Mouse (Mus musculus) left cerebral cortex, postnatal 36 days (tissue): ENCODE data around the gene Abat. TPM values are rescaled to one million over a fixed set of nuclear protein-coding genes. Genes with fewer than 3 reads are reported as not detected.

Source experiments
- DNase-seq, 2 experiments: peaks; one replicate each; pipeline ENCODE4 v3.0.0; 2021 to 2022; ENCODE audit warnings: low spot score in 2 of 2, mixed read lengths in 1 of 2
- intact Hi-C: fragments of 180-260 bp; cut with DNase I; formaldehyde crosslinking; loops from one replicate; pipeline ENCODE4 v1.15.1; 2025
- total RNA-seq, 2 experiments: library from RNA; stranded (reverse); gene quantifications; 2 replicates each; pipeline ENCODE4 v1.2.3; 2021

The Abat gene
- total RNA-seq, result 100 to 1,000 TPM; 155 to 158 TPM

DNA sequence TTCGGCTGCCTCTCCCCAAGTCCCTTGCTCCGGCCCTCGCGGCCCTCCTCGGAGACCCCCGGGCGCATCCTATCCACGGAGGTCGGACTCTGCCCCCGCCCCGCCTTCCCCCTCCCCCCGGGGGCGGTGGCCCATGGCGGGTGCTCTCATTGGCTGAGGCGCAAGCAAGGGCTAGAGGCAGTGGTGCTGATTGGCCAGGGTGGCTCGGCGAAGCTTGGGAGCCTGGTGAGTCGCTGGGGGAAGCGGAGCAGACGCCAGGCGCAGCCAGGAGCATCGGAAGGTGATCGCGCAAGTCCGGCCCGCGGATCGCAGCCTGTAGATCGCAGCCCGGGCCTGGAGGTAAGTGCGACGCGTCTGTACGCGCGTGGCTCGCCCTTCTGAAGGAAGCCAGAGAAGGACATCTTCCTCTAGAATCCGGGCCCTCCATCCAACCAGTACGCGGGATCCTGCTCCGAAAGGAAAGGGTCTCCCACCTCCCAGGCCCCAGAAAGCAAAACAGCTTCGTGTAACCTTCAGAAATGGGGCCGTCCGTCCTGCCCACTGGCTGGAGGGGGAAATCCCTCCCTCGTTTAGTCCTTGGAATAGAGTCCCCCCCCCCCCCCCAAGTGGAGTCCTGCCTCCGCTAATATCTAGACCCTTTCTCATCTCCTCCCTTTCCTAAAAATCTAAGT lies at the start of gene Abat:
TSS of gene Abat (plus strand) at position 194 of the 671 bp plus-strand sequence.
- DNase-seq, result peak; percentile 92 to 93
- intact Hi-C loops, result loop anchor here (5.0 kb wide), 1 partner anchor 124 kb away; the partner anchor contains the start of genes Pmm2 and Tmem186

DNA sequence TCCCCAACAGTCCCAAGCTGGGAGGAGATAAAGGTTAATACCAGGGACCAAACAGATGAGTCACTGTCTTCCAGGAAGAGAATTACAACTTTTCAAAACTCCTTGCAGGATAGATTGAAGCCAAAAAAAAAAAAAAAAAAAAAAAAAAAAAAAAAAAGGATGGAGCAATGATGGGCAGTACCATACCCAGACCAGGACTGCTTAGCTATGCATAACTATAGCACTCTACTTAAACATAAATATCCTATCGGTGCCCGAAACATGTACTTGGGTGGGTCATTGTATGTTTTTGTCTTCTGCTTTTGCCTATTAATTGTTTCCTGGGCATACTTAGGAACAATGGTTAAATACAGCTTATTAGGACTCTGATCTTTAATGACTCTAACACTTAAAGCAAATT lies 43.1 kb upstream of the Abat start:
- DNase-seq, result no peak
- intact Hi-C loops, result loop anchor here (5.0 kb wide), 1 partner anchor 58 kb away; no protein-coding TSS in a partner anchor

DNA sequence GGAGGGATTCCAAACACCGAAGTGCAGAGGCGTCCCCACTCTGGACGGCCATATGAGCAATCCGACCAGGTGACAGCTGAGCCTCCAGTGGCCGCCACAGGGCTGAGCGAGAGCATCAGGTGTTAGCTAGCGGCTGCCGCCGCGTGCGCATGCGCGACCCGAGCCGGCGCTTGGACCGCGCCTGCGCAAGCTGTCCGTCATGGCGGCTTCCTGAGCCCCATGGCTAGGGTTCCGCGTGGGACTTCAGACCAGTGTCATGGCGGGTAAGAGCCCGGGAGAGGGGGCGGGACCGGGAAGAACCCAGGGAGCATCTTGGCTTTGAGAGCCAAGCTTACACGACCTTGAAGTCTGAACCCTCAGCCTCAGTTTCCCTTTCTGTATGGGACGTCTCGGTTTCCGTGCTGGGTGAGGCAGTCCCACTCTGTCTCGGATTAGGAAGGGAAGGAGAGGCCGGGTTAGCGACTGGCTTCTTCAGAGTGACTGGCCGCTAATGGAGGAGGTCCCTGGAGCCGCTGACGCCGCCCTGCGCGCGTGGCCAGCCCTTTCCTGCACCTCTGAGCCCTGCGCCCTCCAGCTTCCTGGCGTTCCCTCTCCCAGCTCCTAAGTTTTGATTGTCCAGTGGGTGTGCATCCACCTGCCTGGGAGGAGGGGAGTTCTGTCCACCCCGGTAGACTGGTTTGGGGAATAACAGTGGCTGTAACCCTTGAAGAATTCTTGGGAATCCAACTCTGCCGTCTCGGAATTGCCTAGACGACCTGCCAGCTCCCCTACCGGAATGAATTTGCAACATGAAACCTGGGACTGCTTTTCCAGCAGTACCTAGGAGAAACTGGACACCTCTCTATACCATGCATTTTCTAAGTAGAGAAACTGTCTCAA lies 42.4 kb upstream of the Abat start, which contains the start of gene Mettl22:
TSS of gene Mettl22 (plus strand) at position 186 of the 879 bp plus-strand sequence.
- intact Hi-C loops, result loop anchor here (5.0 kb wide), 1 partner anchor 59 kb away; no protein-coding TSS in a partner anchor

DNA sequence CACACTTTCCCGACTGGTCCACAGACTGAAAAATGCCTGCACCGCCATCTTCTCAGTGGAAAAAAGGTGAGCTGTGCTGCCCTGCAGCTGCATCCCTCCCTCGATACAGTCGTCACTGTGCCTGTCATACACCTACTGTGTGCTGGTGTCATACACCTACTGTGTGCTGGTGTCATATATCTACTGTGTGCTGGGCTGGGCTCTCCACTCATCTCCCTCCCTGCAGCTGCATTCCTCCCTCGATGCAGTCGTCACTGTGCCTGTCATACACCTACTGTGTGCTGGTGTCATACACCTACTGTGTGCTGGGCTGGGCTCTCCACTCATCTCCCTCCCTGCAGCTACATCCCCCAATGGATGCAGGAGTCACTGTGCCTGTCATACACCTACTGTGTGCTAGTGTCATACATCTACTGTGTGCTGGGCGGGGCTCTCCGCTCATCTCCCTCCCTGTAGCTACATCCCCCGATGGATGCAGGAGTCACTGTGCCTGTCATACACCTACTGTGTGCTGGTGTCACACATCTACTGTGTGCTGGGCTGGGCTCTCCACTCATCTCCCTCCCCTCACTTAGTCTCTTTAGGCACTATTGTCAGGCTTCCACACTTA lies 25.7 kb upstream of the Abat start:
- no peak for DNase-seq
- intact Hi-C loops, result no loop called here

More for the DNA sequence above, 42.4 kb upstream of the Abat start, which contains the start of gene Mettl22:
- DNase-seq, result peak; percentile 89 to 93

DNA sequence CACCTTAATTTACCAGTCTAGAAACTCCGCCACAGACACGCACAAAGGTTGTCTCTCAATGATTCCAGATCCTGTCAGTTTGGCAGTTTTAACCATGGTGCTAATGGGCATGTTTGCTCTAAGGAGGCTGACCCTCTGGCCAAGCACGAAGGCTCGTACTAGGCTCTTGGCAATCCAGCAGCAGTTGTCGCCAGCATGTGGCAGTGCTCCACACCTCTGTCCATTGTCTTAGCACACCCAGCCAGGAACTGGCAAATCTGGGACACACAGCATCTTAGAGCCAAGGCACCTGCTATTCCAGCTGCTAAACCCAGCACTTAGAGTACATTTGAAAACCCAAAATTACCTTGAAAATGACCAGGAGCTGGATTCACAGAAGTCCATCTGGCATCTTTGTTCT lies 23.9 kb upstream of the Abat start:
- DNase-seq, result no peak
- intact Hi-C loops, result no loop called here

DNA sequence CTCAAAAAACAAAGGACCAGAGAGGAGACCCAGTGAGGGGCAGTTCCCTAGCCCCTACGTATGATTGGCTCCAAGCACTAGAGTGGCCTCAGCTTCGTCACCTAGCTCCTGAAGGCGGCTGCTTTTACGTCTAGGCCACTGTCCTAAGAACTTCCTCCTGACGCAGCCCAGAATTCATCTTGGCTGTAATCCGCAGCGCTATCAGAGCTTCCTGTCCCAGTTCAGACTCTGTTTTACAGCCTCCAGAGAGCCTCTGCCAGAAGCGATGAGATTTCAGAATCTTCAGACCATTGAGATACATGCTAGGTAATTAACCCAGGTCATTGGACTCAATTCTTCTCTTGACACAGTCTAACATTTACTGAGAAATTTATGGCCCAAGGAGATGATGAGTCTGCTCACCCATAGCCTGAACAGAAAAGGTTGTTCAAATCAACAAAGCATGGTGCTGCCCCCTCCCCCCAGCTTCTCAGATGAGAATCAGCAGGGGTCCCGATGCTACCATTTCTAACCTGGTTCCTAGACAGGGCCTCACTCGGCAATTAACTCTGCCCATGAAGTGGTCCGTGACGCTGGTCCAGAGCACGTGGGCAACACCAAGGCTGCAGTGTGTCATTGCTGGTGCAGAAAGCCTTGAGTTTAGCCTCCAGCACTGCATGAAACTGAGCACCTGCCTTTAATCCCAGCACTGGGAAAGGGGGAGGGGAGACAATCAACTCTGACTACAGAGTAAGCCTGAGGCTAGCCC lies 21.3 kb upstream of the Abat start:
- DNase-seq, result no peak
- intact Hi-C loops, result loop anchor here (2.0 kb wide), 1 partner anchor 79 kb away; no protein-coding TSS in a partner anchor

DNA sequence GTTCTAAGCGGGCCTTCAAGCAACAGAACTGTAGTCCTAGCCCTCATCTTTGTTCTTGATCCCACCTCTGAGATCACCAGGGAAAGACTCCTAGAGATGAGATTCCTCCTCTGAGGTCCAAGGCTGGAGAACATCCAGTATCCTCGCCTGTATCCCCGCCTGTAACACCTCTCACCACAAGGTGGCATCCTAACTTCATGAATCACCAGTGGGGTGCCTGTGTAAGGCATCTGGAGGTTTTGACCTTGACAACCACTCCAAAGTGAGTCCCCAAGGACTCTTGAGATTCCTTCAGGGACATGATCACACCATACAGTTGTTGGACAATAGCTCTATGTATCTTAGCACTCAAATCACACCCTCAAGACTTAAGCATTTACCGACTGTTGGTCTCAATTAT lies 19.0 kb upstream of the Abat start:
- intact Hi-C loops, result loop anchor here (2.0 kb wide), 1 partner anchor 181 kb away; no protein-coding TSS in a partner anchor
- DNase-seq, result peak in 1 of 2 experiments; percentile 46

DNA sequence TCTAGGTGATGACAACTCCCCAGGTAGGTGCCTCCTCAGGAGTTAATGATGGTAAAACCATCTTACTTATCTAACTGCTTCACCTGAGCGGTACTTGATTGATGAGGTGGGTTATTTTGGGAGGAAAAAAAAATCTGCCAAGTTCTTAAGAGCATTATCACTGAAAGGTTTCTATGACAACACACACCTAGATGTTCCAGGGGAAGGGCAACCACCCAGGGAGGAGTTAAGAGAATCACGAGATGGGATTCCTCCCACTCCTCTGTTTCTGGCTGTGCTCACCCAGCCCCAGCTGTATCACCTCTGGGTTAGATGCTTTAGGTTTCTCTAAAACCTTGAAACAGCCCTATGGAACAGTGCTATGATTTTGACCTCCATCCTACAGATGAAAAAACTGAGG lies 16.3 kb upstream of the Abat start:
- no peak for DNase-seq
- intact Hi-C loops, result loop anchor here (5.0 kb wide), 1 partner anchor 130 kb away; no protein-coding TSS in a partner anchor

DNA sequence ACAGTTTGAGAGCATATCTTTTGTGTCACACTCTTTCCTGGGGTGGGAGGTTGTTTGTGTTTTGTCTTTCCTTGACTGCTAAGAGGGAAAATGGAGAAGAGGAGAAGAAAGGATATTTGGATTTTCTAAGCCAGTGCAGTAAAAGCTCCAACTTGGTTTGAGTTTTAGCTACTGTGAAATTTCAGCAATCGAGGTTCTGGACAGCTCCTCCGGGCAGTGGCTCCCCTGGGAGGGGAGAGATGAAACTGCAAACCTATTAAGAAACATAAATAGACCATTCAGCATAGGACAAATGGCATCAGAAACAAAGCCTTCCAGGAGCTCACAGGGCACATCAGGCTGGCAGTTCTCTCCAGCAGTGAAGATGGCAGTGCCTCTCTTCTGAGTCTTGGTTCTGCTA lies 9.0 kb upstream of the Abat start:
- intact Hi-C loops, result no loop called here
- no peak for DNase-seq

DNA sequence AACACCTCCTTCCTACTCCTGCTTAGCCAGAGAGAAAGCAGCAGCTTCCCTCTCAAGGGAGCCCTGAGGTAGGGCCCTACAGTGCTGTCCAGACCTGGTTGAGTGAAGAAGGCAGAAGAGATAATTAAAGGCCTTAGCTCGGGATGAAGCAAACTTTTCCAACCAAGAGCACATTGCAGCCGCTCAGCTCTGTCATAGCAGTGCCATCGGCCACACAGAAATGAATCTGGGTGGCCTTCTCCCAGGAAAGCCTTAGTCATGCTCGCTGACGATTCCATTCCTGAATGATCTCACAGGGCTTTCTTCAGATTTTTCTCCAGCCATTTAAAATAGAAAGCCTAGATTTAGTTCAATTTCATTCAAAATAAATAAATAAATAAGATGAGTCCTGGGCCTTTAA lies 3.3 kb upstream of the Abat start:
- DNase-seq, result no peak
- intact Hi-C loops, result loop anchor here (5.0 kb wide), 1 partner anchor 127 kb away; the partner anchor contains the start of genes Pmm2 and Tmem186

DNA sequence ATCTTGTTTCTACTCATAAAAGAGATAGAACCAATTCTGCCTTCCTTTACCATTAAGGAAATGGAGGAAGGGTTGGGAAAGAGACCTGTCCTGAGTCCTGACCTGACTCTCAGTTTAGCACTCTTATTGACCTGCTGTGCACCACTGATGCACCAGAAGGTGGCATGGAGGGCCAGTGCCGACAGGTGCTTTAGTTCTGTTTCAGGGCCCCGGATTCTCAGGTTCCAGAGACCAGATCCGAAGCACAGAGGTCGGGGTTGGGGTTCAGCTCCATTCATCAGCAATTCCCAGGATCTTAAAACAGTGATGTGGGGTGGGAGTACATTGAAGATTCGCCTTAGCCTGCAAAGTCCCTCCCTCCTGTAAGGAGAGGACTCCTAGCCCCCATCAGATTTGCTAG lies 399 bp upstream of the Abat start:
- intact Hi-C loops, result loop anchor here (5.0 kb wide), 1 partner anchor 124 kb away; the partner anchor contains the start of genes Pmm2 and Tmem186

DNA sequence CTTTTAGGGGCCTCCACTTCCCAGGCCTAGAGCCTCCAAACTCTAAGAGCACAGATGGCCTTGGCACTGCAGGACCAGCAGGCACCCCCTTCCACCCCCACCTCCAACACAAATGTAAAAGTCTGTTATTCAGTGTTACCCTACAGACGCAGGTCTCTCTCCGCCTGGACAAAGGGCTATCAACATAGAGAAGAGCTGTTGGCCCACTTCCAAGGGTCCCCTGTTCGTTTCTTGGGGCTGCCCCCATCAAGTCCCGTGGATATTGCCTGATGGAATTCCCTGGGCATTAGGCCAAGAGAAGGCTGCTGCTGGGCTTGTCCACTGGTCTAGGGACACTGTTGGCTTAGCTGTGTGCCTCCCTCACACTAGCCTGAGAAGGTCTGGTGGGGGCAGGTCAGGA lies 951 bp downstream of the Abat start:
- intact Hi-C loops, result loop anchor here (5.0 kb wide), 1 partner anchor 123 kb away; the partner anchor contains the start of genes Pmm2 and Tmem186

More for the DNA sequence above, 399 bp upstream of the Abat start:
- DNase-seq, result no peak

DNA sequence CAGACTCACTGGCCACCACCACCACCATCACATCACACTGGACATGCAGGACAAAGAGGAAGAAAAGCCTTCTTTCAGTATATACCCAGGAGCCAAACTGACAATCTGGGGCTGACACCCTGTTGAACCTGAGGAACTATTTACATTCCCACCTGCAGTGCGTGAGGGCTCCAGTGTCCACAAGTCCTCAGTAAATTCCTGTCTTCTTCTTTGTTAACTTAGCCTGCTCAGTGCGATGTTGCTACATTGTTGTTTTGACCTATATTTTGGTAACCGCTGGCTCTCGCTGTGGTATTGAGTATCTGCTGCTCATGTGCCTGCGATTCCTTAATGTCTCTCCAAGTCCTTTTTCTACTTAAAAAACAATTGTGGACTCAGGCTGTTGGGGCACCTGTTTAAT lies 7.3 kb downstream of the Abat start:
- no peak for DNase-seq
- intact Hi-C loops, result no loop called here

More for the DNA sequence above, 951 bp downstream of the Abat start:
- DNase-seq, result no peak

DNA sequence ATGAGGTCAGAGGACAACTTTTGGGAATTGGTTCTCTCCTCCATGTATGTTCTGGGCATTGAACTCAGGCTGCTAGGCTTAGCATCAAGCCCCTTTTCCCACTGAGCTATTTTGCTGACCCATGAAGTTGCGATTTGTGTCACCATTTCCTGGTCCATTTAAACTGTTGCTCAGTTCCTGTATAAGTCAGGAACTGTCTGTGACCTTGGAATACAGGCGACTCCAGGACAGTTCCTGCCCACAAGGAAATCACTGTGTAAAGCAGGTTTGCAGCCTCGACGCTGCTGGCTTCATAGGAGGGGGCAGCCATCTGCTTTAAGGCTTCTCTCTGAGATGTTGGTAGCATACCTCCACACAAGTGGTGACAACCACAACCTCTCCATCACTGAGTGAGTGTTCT lies 8.1 kb downstream of the Abat start:
- intact Hi-C loops, result no loop called here
- DNase-seq, result no peak

DNA sequence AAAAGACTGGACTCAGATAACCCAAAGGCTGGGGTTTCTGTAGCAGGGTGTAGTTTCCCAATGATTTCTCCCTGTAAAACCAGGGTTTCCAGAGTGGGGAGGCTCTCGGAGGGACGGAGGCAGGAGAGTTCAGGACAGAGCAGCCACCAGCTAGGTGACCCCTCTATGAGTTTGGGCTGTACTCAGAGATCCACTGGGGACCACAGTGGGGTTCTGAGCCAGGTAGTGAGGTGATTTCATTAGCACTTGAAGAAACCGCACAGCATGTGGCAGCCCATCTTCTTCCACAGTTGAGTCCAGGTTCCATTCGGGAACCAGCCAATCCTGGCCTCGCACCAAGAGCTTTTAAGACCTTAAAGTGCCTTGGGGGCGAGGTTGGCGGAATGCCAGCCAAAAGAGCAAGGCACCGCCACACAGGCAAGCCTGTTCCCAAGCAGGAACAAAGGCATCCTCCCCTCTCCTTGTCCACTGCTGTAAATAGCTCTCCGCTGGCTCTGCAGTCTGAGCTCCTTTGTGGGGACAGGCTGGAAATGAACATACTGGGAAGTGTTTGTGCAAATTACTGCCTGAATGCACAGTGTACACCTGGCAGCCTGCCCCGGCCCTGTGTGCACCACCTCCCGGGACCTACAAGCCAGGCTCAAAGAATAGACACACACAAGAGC lies 10.4 kb downstream of the Abat start:
- intact Hi-C loops, result no loop called here
- peak; percentile 33 to 36 for DNase-seq

DNA sequence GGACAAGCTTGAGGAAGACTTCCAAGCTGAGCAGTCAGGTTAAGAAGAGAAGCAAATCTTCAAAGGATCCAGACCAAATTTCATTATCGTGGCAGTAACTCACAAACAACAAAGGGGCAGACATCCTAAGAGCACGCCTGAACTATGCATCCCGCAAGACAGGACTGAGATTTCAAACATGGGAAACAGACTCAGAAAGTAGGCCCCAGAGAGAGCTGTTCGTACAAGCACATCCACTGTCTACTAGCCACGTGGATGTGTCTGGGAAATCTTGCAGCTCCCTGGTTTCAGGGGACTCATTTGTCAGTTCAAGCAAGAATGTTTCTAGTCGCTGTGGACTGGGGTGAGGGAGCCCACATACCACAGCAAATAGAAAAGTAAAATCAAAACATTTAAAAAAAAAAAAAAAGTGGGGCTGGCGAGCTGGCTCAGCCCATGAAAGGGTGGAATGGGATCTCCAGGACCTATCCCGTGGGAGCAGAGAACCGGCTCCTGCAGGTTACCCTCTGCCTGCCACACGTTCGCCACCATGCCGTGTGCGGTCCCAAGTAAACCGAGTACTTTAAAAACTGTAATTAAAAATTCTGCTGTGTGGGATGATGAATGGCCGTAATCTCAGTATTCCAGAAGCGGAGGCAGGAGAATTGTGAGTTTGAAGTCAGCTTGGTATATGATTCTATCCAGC lies 11.1 kb downstream of the Abat start:
- intact Hi-C loops, result no loop called here
- no peak for DNase-seq

DNA sequence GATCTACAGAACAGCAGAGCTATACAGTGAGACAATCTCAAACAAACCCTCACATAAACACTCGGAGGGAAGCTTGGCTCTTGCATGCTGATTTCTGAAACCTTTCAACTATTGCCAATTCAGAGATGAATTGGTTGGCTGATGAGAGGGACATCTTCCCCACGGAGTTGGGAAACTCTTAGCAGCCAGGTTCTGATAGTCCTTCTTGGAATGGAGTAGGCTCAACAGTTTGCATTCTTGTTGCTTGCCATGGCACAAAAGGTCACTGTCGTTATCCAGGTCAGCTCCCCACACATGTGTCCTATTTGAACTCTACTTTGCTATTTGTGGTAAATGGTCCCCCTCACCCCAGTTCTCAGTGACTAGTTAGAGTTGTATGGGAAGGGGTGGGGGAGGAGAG lies 12.1 kb downstream of the Abat start:
- no peak for DNase-seq
- intact Hi-C loops, result no loop called here

DNA sequence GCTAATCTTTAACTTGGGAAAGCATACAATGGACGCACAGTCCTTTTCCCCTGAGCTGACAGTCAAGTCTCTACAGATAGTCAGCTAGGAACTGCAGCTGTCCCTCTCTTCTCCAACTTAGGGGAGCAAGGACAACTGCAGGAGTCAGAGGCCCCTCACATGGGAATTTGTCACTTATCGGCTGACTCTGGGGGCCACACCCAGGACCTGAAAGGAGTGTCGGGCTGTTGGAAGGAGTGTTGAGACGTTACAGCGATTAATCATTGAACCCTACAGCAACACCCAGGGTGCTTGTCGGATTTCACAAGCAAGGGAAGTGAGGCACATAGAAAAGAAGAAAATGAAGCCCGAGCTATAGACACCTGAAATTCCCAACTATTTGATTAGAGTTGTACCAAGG lies 12.6 kb downstream of the Abat start:
- intact Hi-C loops, result no loop called here
- no peak for DNase-seq
